Mouse (Mus musculus) brain, embryonic 14.5 days (tissue): ENCODE data around the gene 5730522E02Rik. TPM values are rescaled to one million over a fixed set of nuclear protein-coding genes. Genes with fewer than 3 reads are reported as not detected.
A peak's percentile ranks its signal among the peaks of the same experiment; 100 is the strongest.

Source experiments
- DNase-seq: peaks from one replicate; pipeline ENCODE4 v3.0.0-alpha.2; 2011; ENCODE audit warnings: low read depth
- CTCF ChIP-seq: fragments of 200-500 bp; IDR thresholded peaks from 2 replicates; pipeline ENCODE4 v1.5.1; 2012; ENCODE audit warnings: inconsistent platforms, mild to moderate bottlenecking, moderate library complexity, borderline replicate concordance; ENCODE audit not compliant: insufficient read depth, insufficient read length; ENCODE audit errors: extremely low read depth
- POLR2A ChIP-seq: fragments of 200-500 bp; IDR thresholded peaks from 2 replicates; pipeline ENCODE4 v1.6.1; 2012; ENCODE audit warnings: mild to moderate bottlenecking, inconsistent platforms, borderline replicate concordance; ENCODE audit not compliant: poor library complexity, insufficient read depth, insufficient read length, severe bottlenecking; ENCODE audit errors: extremely low read depth
- polyA plus RNA-seq: library from polyadenylated mRNA; depleted of rRNA; stranded (reverse); fragments of >200 nt; gene quantifications from 2 replicates; pipeline ENCODE4 v1.2.3, GENCODE M21; 2012

5730522E02Rik gene
- polyA plus RNA-seq, 1 experiment, result 11.8 TPM

GRCm38 (mm10) chr11:26108647-26109046 lies 101.9 kb downstream of the 5730522E02Rik start:
- peak; percentile 87 for DNase-seq
- TF ChIP-seq CTCF, result no peak
- TF ChIP-seq POLR2A, result no peak

- TF ChIP-seq CTCF (no peak), POLR2A (no peak)
- DNase-seq, result peak; percentile 56
Measured at GRCm38 (mm10) chr11:26104680-26105079, 105.9 kb downstream of the 5730522E02Rik start.

- TF ChIP-seq CTCF (no peak), POLR2A (no peak)
- DNase-seq, result peak; percentile 85
Measured at GRCm38 (mm10) chr11:26103698-26104097, 106.9 kb downstream of the 5730522E02Rik start.

GRCm38 (mm10) chr11:26102878-26103277 lies 107.7 kb downstream of the 5730522E02Rik start:
- TF ChIP-seq CTCF (no peak), POLR2A (no peak)
- peak; percentile 71 for DNase-seq

- no peak for TF ChIP-seq POLR2A
- no peak for TF ChIP-seq CTCF
- peak; percentile 64 for DNase-seq
Measured at GRCm38 (mm10) chr11:26100077-26100476, 110.5 kb downstream of the 5730522E02Rik start.

- DNase-seq, result no peak
- TF ChIP-seq POLR2A, result no peak
Measured at GRCm38 (mm10) chr11:26098933-26099332, 111.6 kb downstream of the 5730522E02Rik start.

- DNase-seq, result peak; percentile 64
- no peak for TF ChIP-seq POLR2A
- no peak for TF ChIP-seq CTCF
Measured at GRCm38 (mm10) chr11:26096095-26096494, 114.5 kb downstream of the 5730522E02Rik start.

- DNase-seq, result peak; percentile 94
- no peak for TF ChIP-seq POLR2A
- TF ChIP-seq CTCF, result no peak
Measured at GRCm38 (mm10) chr11:26088993-26089392, 121.6 kb downstream of the 5730522E02Rik start.

GRCm38 (mm10) chr11:26086679-26087078 lies 123.9 kb downstream of the 5730522E02Rik start:
- DNase-seq, result peak; percentile 61
- TF ChIP-seq CTCF (no peak), POLR2A (no peak)

- DNase-seq, result no peak
- TF ChIP-seq POLR2A (no peak), CTCF (no peak)
Measured at GRCm38 (mm10) chr11:26085380-26086035, 125.1 kb downstream of the 5730522E02Rik start.

- no peak for TF ChIP-seq CTCF
- no peak for TF ChIP-seq POLR2A
- peak; percentile 59 for DNase-seq
Measured at GRCm38 (mm10) chr11:26076335-26076734, 134.2 kb downstream of the 5730522E02Rik start.

- TF ChIP-seq CTCF, result no peak
- no peak for TF ChIP-seq POLR2A
- peak; percentile 73 for DNase-seq
Measured at GRCm38 (mm10) chr11:26075536-26075935, 135.0 kb downstream of the 5730522E02Rik start.
